Mouse (Mus musculus) CH12.LX (cell line): ENCODE data around the gene Aida. TPM values are rescaled to one million over a fixed set of nuclear protein-coding genes. Genes with fewer than 3 reads are reported as not detected.
A peak's percentile ranks its signal among the peaks of the same experiment; 100 is the strongest.

Experiments
- DNase-seq: peaks from one replicate; pipeline ENCODE4 v3.0.0-alpha.2; 2013; ENCODE audit errors: extremely low read depth
- H3K27ac ChIP-seq: 2 replicates; pipeline ENCODE4 v1.5.1; 2012; ENCODE audit warnings: low read depth, mild to moderate bottlenecking, control low read depth, moderate library complexity; ENCODE audit not compliant: insufficient read depth
- H3K27me3 ChIP-seq: replicated peaks from 2 replicates; pipeline ENCODE3; 2012; ENCODE audit warnings: inconsistent platforms
- H3K36me3 ChIP-seq, 2 experiments: replicated peaks in 1 of 2; 2 replicates each; pipeline versions ENCODE3 to v1.6.1; 2012; ENCODE audit warnings: inconsistent platforms in 1 of 2, low read length in 1 of 2, mild to moderate bottlenecking in 1 of 2, mixed read lengths in 1 of 2, moderate library complexity in 1 of 2; ENCODE audit not compliant: control insufficient read depth in 1 of 2, insufficient read depth in 1 of 2
- H3K4me1 ChIP-seq, 2 experiments: 2 replicates each; pipeline ENCODE4 v1.6.1; 2012; ENCODE audit warnings: inconsistent platforms in 1 of 2, moderate library complexity in 1 of 2; ENCODE audit not compliant: insufficient read depth in 2 of 2, control insufficient read depth in 1 of 2
- H3K4me2 ChIP-seq: 2 replicates; pipeline ENCODE4 v1.6.1; 2012; ENCODE audit warnings: low read depth, mild to moderate bottlenecking, control low read depth; ENCODE audit not compliant: poor library complexity, insufficient read depth, severe bottlenecking
- H3K4me3 ChIP-seq, 3 experiments: fragments of 150-350 bp in 1 of 3; sonication (generic) in 1 of 3; replicated peaks in 1 of 3; 2 replicates each; pipeline versions ENCODE3 to v1.5.1; 2011 to 2012; ENCODE audit warnings: low read depth in 2 of 3, low read length in 2 of 3, mild to moderate bottlenecking in 2 of 3, moderate library complexity in 2 of 3, control low read depth in 1 of 3, improper control_type of control experiment in 1 of 3, inconsistent platforms in 1 of 3, mixed read lengths in 1 of 3; ENCODE audit not compliant: poor library complexity in 1 of 3
- H3K79me2 ChIP-seq: replicated peaks from 2 replicates; pipeline ENCODE4 v1.6.1; 2012; ENCODE audit warnings: mild to moderate bottlenecking, moderate library complexity; ENCODE audit not compliant: control insufficient read depth, poor library complexity, insufficient read depth, severe bottlenecking; ENCODE audit errors: extremely low read depth
- H3K9ac ChIP-seq: 2 replicates; pipeline ENCODE4 v1.6.1; 2012; ENCODE audit warnings: low read depth, mild to moderate bottlenecking, control low read depth, moderate library complexity; ENCODE audit not compliant: insufficient read depth
- H3K9me3 ChIP-seq: replicated peaks from 2 replicates; pipeline ENCODE3; 2012; ENCODE audit warnings: low read length, inconsistent platforms, mixed read lengths
- BHLHE40 ChIP-seq: IDR thresholded peaks from 2 replicates; pipeline ENCODE4 v1.6.1; 2011; ENCODE audit warnings: mild to moderate bottlenecking, low read depth, low read length, improper control_type of control experiment
- CHD2 ChIP-seq: IDR thresholded peaks from 2 replicates; pipeline ENCODE4 v1.6.1; 2011; ENCODE audit warnings: low read length, improper control_type of control experiment
- E2F4 ChIP-seq: IDR thresholded peaks from 2 replicates; pipeline ENCODE4 v1.6.1; 2011; ENCODE audit warnings: low read depth, low read length, improper control_type of control experiment; ENCODE audit not compliant: insufficient replicate concordance
- ELF1 ChIP-seq: IDR thresholded peaks from 2 replicates; pipeline ENCODE4 v1.6.1; 2014; ENCODE audit warnings: low read depth, mild to moderate bottlenecking, inconsistent platforms, low read length, improper control_type of control experiment
- ETS1 ChIP-seq: conservative IDR thresholded peaks from 2 replicates; pipeline ENCODE4 v1.6.1; 2012; ENCODE audit warnings: low read depth, mild to moderate bottlenecking, inconsistent platforms, low read length, improper control_type of control experiment, moderate library complexity
- GABPA ChIP-seq: IDR thresholded peaks from 2 replicates; pipeline ENCODE4 v1.6.1; 2012; ENCODE audit warnings: low read depth, low read length, improper control_type of control experiment, inconsistent platforms; ENCODE audit not compliant: insufficient replicate concordance
- HCFC1 ChIP-seq: IDR thresholded peaks from 2 replicates; pipeline ENCODE4 v1.6.1; 2012; ENCODE audit warnings: low read depth, mild to moderate bottlenecking, inconsistent platforms, low read length, improper control_type of control experiment
- IRF4 ChIP-seq: IDR thresholded peaks from 2 replicates; pipeline ENCODE4 v1.6.1; 2014; ENCODE audit warnings: low read depth, mild to moderate bottlenecking, inconsistent platforms, low read length, improper control_type of control experiment
- KAT2A ChIP-seq: IDR thresholded peaks from 2 replicates; pipeline ENCODE4 v1.6.1; 2012; ENCODE audit warnings: low read length, improper control_type of control experiment, inconsistent platforms; ENCODE audit not compliant: insufficient replicate concordance
- MAFK ChIP-seq: IDR thresholded peaks from 2 replicates; pipeline ENCODE4 v1.6.1; 2011; ENCODE audit warnings: low read length, improper control_type of control experiment; ENCODE audit not compliant: insufficient replicate concordance
- MAX ChIP-seq: IDR thresholded peaks from 2 replicates; pipeline ENCODE4 v1.6.1; 2011; ENCODE audit warnings: low read length, improper control_type of control experiment
- MEF2A ChIP-seq: IDR thresholded peaks from 2 replicates; pipeline ENCODE4 v1.6.1; 2014; ENCODE audit warnings: low read depth, mild to moderate bottlenecking, inconsistent platforms, low read length, improper control_type of control experiment, borderline replicate concordance
- MYC ChIP-seq: IDR thresholded peaks from 2 replicates; pipeline ENCODE4 v1.6.1; 2011; ENCODE audit warnings: low read depth, mild to moderate bottlenecking, improper control_type of control experiment, low read length
- NELFE ChIP-seq: IDR thresholded peaks from 2 replicates; pipeline ENCODE4 v1.6.1; 2011; ENCODE audit warnings: low read depth, low read length, improper control_type of control experiment
- NRF1 ChIP-seq: IDR thresholded peaks from 2 replicates; pipeline ENCODE4 v1.6.1; 2014; ENCODE audit warnings: low read depth, mild to moderate bottlenecking, inconsistent platforms, low read length, improper control_type of control experiment, moderate library complexity
- PAX5 ChIP-seq: IDR thresholded peaks from 2 replicates; pipeline ENCODE4 v1.6.1; 2012; ENCODE audit warnings: low read length, inconsistent platforms, mixed read lengths
- RCOR1 ChIP-seq: conservative IDR thresholded peaks from 2 replicates; pipeline ENCODE4 v1.6.1; 2012; ENCODE audit warnings: low read depth, mild to moderate bottlenecking, inconsistent platforms, low read length, improper control_type of control experiment
- SIN3A ChIP-seq: IDR thresholded peaks from 2 replicates; pipeline ENCODE4 v1.6.1; 2012; ENCODE audit warnings: low read length, improper control_type of control experiment, inconsistent platforms
- SMC3 ChIP-seq: IDR thresholded peaks from 2 replicates; pipeline ENCODE4 v1.6.1; 2011; ENCODE audit warnings: low read depth, low read length, improper control_type of control experiment
- UBTF ChIP-seq: IDR thresholded peaks from 2 replicates; pipeline ENCODE4 v1.6.1; 2012; ENCODE audit warnings: low read depth, mild to moderate bottlenecking, inconsistent platforms, low read length, improper control_type of control experiment, moderate library complexity
- ZC3H11A ChIP-seq: IDR thresholded peaks from 2 replicates; pipeline ENCODE4 v1.6.1; 2012; ENCODE audit warnings: low read depth, mild to moderate bottlenecking, inconsistent platforms, low read length, improper control_type of control experiment
- ZKSCAN1 ChIP-seq: IDR thresholded peaks from 2 replicates; pipeline ENCODE4 v1.6.1; 2012; ENCODE audit warnings: low read depth, inconsistent platforms, low read length, improper control_type of control experiment, borderline replicate concordance
- ZNF384 ChIP-seq: IDR thresholded peaks from 2 replicates; pipeline ENCODE4 v1.6.1; 2012; ENCODE audit warnings: low read depth, low read length, improper control_type of control experiment, inconsistent platforms
- dilution Hi-C: fragments of 300-500 bp; cut with MboI; formaldehyde crosslinking; loops from 2 replicates; pipeline ENCODE4 v1.14.3; 2020; ENCODE audit warnings: low sequenced_read_pairs; ENCODE audit not compliant: extremely low pct_unique_long_range_greater_than_20kb, extremely low pct_ligation_motif_present
- in situ Hi-C: fragments of 300-500 bp; cut with MboI; formaldehyde crosslinking; loops from 3 replicates; pipeline ENCODE4 v1.14.3; 2019; ENCODE audit warnings: low sequenced_read_pairs, low pct_ligation_motif_present, low pct_unique_long_range_greater_than_20kb, mixed read lengths
- polyA plus RNA-seq: library from polyadenylated mRNA; unstranded; fragments of >175 nt; gene quantifications from 2 replicates; pipeline ENCODE4 v1.2.1, GENCODE M21; 2012; ENCODE audit warnings: low read depth; ENCODE audit not compliant: insufficient read length
- total RNA-seq, 2 experiments: library from RNA; depleted of rRNA; stranded (reverse); fragments of 300-350 nt in 1 of 2; fragments of >200 nt in 1 of 2; gene quantifications; 2 replicates each; pipeline ENCODE4 v1.2.3; 2012 to 2014

Aida gene
- total and polyA plus RNA-seq, 3 experiments = 11.0 to 45.2 (median 32.8) TPM

GRCm38 (mm10) chr1:183299161-183299560 lies 2.8 kb downstream of the Aida start:
- Histone ChIP-seq H3K4me2 (no peak overlapping the region), H3K4me1 (peaks cover 0 to 5% of the 10 kb centered on the region in 2 experiments; a peak in 1 of 4 replicates), H3K27me3 (no peaks in the 10 kb centered on the region), H3K9ac (no peak overlapping the region), H3K27ac (no peak overlapping the region), H3K36me3 (peaks cover 0 to 2% of the 10 kb centered on the region in 2 experiments), H3K4me3 (no peak overlapping the region), H3K9me3 (no peaks in the 10 kb centered on the region), H3K79me2 (peaks cover 12% of the 10 kb centered on the region)
- in situ Hi-C loops = no loop called here
- TF ChIP-seq UBTF (no peak), PAX5 (no peak), SMC3 (no peak), MEF2A (no peak), ETS1 (no peak), GABPA (no peak), MYC (no peak), NELFE (no peak), SIN3A (no peak), KAT2A (no peak), MAX (no peak), HCFC1 (no peak), E2F4 (no peak), ZC3H11A (no peak), ELF1 (no peak), ZKSCAN1 (no peak), ZNF384 (no peak), NRF1 (no peak), RCOR1 (no peak)
- peak; percentile 98 for DNase-seq
- dilution Hi-C loops = no loop called here

- H3K4me2 ChIP-seq = no peak overlapping the region
- no peak overlapping the region for H3K27ac ChIP-seq
- H3K4me1 ChIP-seq = no peaks in the 10 kb centered on the region
- H3K36me3 ChIP-seq = peaks cover 5 to 41% of the 10 kb centered on the region in 2 experiments
- no peak for DNase-seq
- no peaks in the 10 kb centered on the region for H3K79me2 ChIP-seq
- H3K9ac ChIP-seq = no peak overlapping the region
- no peaks in the 10 kb centered on the region for H3K27me3 ChIP-seq
- in situ Hi-C loops (no loop called here), dilution Hi-C loops (no loop called here)
- no peaks in the 10 kb centered on the region for H3K9me3 ChIP-seq
- no peak for TF ChIP-seq MAFK
- no peak for TF ChIP-seq NELFE
- no peak for TF ChIP-seq IRF4
- TF ChIP-seq BHLHE40 = no peak
- TF ChIP-seq MAX = no peak
- TF ChIP-seq CHD2 = no peak
- TF ChIP-seq HCFC1 = no peak
- H3K4me3 ChIP-seq = no peak overlapping the region
Observed at GRCm38 (mm10) chr1:183307555-183307954, 11.2 kb downstream of the Aida start.
